Mouse (Mus musculus) kidney, postnatal 10 days (tissue): ENCODE measurements around the gene E130208F15Rik.

Experiments
- DNase-seq: peaks from one replicate; pipeline ENCODE4 v3.0.0; 2021; ENCODE audit warnings: mixed read lengths

Gene E130208F15Rik

DNA sequence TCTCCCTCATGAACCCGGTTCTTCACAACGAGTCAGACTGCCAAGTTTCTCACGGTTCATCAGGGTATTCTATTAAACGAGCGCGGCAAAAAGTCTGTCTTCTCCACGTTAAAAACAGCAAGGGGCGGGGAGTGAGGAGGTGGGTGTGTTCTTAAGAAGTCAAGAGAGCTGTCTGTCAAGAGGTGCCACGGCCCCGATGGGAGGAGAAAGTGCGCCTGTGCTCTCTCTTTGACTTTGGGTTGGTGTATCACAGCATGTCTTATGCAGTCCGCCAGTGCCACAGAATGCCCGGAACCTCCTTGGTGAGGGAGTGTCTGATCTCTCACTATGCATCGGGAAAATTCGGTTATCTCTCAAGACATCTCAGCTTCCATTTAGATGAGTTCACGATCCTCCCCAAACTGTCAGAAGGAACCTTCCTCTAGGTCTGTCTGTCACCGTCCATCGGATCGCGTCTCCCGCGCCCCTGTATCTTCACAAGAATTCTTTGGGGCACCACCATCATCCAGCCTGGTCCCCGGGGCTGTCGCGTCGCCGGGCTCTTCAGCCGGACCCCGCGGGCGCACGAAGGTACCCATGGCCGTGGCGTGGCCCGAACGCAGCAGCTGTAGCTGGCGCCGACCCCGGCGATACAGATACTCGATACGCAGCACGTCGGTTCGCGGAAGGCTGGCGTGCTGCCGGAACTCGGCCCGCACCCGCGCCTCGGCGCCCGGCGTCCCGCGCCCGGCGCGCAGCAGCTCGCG lies at the start of gene E130208F15Rik:
Gene E130208F15Rik (plus strand): TSS at position 202 of the 746 bp plus-strand sequence.
- peak; percentile 83 for DNase-seq

DNA sequence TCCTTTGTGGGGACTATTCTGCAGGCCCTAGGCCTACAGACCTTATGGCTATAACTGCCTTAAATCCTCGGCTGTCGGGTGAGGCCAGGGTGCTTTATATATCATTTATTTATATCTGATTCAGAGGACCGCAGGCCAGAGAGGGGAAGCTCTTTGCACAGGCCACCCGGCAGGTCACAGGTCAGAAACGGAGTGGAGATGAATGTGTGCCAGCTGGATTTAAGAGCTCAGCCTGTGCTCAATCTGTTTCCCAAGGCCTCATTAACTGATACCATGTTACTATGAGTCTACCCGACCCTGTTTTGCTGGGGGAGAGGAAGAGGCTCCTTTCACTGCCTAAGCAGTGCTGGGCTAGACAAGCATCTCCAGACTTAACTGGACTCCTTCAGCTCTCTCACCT lies 47.2 kb upstream of the E130208F15Rik start:
- DNase-seq = no peak

GRCm38 (mm10) chr7:30278911-30279310 lies 42.6 kb upstream of the E130208F15Rik start:
- no peak for DNase-seq

- no peak for DNase-seq
These were observed 42.0 kb upstream of the E130208F15Rik start for GRCm38 (mm10) chr7:30279536-30279935.

DNA sequence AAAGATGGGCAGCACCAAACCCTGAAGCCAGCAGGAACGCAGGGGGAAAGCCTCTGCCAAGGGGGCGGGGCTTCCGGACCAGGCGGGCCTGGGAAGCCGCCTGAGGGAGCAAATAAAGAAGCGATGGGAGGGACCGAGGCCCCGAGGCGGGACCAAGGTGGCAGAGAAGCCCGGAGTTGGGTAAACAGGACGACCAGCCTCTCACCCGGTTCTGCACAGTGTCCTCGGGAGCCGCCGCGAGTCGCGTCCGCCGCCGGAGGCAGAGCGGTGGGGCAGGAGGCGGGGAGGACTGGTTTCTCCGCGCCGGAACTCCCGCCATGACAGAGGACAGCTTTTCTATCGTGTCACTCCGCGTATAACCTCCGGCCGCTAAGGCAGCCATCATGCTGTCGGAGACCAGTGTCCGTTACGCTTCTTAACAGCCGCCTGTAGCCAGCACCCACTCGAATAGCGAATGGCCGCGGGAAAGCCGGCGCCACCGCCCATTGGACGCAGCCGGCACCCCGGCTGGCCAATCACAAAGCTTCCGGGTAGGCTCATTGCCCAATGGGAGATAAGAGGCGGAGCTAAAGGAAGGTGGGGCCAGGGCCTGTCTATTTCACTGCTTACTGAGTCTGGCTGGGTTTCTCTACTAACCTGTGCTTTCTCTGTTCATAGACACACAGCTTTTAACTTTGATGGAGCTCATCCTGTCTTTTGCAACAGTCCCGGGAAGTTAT lies 41.4 kb upstream of the E130208F15Rik start, which contains the start of the genes Thap8 and Wdr62:
Gene Thap8 (plus strand): TSS at position 144 of the 719 bp plus-strand sequence.
Gene Wdr62 (minus strand): TSS at position 469 of the 719 bp plus-strand sequence.
- DNase-seq = peak; percentile 95

- peak; percentile 92 for DNase-seq
These were observed 40.8 kb upstream of the E130208F15Rik start for GRCm38 (mm10) chr7:30280670-30281138.

GRCm38 (mm10) chr7:30281522-30281921 lies 40.0 kb upstream of the E130208F15Rik start:
- no peak for DNase-seq

- no peak for DNase-seq
These were observed 38.8 kb upstream of the E130208F15Rik start for GRCm38 (mm10) chr7:30282740-30283139.

DNA sequence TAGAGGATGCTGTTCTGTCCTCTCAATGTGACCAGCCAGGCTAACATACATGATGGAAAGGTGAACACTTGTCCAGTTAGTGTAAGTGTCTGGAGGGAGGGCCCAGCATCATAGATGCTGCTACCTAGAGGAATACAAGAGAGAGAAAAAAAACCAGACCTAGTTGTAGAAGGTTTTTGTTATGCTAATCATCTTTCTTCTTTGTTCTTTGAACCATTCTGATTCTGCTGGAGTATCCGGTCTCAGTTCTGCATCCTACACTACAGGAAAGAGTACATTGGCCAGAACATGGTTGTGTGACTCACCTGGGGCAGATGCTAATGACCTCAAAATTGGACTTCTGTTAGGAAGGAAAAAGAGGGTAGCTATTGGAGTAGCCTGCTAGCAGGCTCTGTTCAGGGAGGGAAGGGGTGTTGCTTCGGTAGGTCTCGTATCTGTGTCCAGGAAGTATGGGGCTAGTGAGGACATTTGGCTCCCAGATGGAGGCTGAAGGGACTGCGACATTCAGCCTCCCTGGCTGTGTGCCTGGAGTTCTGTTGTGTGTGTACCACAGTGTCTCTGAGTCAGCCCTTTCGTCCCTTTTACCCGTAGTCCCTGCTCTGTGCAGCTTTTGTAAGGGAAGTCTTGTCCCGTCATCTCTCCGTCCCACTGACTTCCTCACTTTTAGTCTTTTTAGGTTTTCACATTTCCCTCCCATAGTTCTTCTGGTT lies 34.7 kb upstream of the E130208F15Rik start:
- peak; percentile 58 for DNase-seq

GRCm38 (mm10) chr7:30288046-30288445 lies 33.5 kb upstream of the E130208F15Rik start:
- DNase-seq = no peak

GRCm38 (mm10) chr7:30289071-30289713 lies 32.3 kb upstream of the E130208F15Rik start:
- no peak for DNase-seq

DNA sequence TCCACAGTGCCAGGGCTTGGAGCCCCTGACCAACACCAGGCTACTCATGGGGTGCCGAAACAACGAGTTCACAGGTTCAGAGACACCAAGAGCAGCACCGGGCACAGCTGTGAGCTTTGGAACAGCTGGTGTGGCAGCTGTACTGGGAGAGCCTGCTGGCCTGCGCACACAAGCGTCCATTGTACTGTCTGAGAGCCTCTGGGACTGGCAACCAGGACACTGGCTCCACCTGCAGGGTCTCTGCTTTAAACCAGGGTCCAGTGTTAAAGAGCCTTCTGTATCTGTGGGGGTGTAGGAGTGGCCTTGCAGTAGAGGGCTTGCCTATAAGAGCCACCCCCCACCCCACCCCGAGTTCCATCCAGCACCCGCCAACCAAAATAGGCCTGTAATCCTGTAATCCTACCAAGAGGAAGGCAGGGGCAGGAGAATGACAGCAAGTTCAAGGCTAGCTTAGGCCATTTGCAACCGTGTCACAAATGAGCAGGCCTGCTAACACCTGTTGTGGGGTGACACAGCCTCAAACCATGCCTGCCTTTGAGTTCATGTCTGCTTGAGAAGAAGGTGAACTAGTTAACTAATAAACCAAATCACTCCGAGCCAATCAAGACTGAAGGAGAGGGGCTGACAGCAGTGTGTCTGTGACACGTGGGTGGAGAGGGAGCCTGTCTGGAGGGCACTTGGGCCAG lies 31.7 kb upstream of the E130208F15Rik start:
- no peak for DNase-seq

DNA sequence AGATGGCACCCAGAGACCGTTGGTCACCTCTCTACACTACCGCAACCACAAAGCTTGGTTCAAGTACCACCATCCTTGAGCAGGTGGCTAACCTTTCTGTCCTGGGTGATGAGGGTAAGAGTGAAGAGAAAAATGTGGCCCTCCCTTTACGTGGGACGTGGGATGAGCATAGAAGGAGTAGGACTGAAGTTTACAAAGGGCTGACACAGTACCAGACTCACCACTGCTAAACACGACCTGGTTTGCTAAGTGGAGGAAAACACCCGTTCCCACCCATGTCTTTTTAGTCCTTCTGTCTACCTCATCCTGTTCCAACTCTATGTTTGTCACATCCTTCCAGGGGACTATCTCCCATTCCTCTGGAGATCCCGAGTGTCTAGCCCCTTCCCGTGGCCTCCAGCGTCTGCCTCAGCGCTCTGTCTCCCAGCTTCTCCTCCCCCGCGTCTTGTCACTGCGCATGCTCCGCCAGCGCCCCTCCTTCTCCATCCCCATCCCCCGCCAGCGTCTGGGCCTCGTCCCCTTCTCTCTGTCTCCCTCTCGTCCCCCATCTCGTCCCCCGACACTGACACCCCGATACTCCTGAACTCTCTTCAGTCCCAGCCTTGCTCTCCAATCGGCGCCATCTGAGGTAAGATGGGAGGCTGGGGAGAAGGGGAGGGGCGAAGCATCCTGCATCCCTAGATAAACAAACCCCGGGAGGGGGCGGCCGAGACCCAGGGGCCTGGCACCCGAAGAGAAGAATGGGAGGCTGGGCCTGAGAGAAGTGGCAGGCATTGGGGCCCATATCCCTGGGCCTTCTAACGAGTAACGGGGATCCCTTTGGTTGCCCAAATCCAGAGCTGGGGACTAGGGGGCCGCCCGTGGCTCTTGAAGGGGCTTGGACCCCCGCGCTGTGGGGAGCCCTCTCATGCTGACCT lies 30.1 kb upstream of the E130208F15Rik start, which contains the start of gene Clip3:
Gene Clip3 (plus strand): TSS at position 514 of the 917 bp plus-strand sequence.
- peak; percentile 86 for DNase-seq

GRCm38 (mm10) chr7:30293795-30294194 lies 27.7 kb upstream of the E130208F15Rik start:
- DNase-seq = no peak

- DNase-seq = no peak
These were observed 27.2 kb upstream of the E130208F15Rik start for GRCm38 (mm10) chr7:30294296-30294695.

DNA sequence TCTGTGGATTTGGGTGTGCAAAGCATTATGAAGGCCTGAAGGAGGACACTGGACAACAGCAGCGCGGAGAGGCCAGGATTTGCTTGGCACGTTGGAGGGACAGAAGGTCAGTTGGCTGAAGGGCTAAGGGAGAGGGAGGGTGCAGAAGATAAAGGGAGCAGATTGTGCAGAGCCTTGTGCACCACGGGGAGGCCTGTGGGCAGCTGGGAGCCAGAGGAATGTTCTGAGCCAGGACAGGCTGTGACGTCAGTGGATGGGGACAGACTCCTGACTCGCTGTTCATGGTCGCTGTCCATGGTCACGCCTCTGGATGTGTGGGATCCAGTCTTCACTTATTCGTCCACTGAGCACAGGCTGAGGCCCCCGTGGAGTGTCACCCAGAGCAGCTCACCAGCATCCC lies 26.4 kb upstream of the E130208F15Rik start:
- DNase-seq = peak; percentile 70

DNA sequence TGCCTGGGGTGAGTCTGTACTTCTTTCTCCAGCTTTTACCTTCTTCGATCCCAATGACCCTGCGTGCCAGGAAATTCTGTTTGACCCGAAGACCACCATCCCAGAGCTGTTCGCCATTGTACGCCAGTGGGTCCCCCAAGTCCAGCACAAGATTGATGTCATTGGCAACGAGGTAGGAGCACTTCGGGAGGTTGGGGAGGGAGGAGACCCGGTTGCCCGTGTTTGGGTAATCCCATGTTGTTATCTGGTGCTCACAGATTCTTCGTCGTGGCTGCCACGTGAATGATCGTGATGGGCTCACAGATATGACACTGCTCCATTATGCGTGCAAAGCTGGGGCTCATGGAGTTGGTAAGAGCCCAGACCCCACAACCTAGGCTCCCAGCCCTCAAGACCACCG lies 24.7 kb upstream of the E130208F15Rik start:
- DNase-seq = no peak

- no peak for DNase-seq
These were observed 24.3 kb upstream of the E130208F15Rik start for GRCm38 (mm10) chr7:30297266-30297665.

DNA sequence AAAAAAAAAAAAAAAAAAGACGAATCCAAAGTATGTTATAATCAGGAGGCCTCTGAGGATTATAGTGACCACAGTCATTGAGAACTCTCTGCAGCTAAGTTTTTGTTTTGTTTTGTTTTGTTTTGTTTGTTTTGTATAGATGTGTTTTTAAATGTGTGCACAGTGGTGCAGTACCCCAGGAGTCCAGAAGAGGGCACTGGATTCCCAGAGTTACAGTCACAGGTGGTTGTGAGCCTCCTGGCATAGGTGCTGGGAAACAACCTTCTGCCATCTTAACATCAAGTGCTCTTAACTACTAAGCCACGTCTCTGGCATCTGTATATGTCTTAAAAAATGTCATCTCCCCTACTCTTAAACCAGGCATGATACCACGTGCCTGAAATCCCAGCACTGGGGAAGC lies 20.6 kb upstream of the E130208F15Rik start:
- peak; percentile 38 for DNase-seq

- no peak for DNase-seq
These were observed 15.3 kb upstream of the E130208F15Rik start for GRCm38 (mm10) chr7:30306083-30306779.
